Mouse (Mus musculus): ENCODE results near the gene Ank3.

Ank3 gene

DNA sequence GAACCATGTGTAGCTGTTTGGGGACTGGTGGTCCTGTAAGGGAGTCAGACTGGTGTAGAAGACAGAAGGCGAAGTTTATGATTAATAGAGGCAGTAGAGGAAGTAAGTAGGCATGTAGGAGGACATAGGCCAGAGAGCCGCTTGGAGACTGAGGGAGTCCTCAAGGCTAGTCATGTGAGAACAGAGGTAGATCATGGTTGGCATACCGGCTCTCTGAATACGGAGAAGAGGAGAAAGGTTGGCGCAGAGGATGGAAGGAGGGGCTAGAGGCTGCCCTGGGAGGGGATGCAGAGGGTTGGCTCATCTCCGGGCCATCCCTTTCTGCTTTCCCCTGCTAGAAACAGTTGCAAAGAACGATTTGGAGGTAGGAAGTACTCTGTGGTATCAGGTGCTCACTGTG, 328.2 kb downstream of the Ank3 start:
- no peak for DNase-seq

GRCm38 (mm10) chr10:69728876-69729275, 330.3 kb downstream of the Ank3 start:
- DNase-seq: no peak

DNA sequence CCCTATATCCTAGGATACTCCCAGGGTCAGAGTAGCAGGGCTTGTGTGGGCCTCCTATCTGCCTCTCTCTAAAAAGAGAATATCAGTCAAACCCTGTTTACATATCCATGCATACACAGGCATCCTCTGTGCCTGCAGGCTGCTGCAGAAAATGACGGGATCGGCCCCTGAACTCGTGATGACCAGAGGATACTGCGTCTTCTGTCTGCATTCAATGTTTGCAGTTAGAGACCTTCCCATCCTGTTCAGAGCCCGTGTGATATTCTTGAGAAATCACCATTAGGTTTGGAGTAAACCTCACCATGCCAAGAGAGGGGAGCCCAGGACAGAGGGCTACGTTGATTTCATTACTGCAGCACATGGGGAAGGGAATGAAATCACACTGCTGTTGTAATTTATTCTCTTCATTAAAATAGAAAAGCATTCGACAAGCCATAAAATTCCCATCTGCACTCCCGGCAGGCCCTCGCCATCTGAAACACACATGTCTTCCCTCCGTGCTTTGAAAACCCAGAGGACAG, 331.8 kb downstream of the Ank3 start:
- no peak for DNase-seq

GRCm38 (mm10) chr10:69731341-69731740, 332.8 kb downstream of the Ank3 start:
- DNase-seq: no peak

DNA sequence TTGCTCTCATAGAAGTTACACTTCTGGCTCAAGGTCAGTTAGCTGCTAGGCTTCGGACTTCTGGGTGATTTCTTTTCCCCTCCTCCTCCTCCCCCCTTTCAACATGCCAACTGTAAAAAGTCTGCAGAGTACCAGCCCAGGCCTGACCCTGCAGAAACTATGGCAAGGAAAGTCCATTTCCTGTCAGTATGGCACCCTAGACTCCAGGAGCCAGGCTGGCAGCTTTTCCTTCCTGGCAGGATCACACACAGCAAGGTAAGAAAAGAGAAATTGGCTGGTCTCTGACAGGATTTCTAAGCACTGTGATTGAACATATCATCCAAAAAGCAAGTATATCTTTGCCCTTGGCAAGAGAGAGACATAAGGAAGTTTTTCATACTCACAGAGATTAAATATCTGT, 333.3 kb downstream of the Ank3 start:
- DNase-seq: no peak

- DNase-seq: no peak
Observed at GRCm38 (mm10) chr10:69736241-69736640, 337.7 kb downstream of the Ank3 start.

DNA sequence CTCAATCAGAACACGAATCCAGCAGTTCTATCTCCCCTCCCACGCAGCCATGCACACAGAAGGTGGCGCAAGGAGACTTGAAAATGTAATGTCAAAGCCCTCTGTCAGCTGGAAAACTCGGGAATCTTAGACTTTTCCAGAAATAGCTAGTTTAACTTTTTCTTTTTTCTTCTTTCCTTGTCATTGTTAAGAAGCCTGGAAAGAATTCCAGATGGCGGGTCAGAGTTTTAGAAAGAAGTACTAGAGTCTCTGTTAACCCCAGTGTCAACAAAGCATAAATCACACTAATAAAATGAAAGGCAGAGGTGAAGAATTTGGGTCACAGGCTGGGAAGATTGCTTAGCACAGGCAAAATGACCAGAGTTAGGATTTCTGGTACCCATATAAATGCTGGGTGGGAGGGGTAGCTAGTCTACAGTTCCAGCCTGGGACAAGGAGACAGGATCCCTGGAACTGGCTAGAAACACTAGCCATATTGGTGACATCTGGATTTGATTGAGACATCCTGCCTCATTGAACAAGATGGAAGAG, 340.2 kb downstream of the Ank3 start:
- DNase-seq: no peak

DNA sequence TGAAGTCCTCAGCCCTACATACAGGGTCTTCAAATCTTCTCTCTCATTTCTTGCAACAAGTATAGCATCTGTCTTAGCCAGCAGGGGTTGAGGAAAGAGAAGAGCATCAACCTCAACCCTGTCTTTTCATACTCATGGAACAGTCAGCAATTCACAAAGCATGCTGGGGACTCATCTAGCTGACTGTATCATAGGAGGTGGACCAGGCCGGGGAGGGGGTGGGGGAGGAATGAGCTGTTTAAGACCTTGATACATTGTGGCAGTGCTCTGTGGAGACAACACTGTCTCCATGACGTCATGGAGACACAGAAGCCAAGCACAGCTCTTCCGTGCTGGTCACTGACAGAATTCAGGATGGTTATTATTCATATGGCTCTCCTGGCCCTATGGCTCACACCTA, 344.0 kb downstream of the Ank3 start:
- no peak for DNase-seq

DNA sequence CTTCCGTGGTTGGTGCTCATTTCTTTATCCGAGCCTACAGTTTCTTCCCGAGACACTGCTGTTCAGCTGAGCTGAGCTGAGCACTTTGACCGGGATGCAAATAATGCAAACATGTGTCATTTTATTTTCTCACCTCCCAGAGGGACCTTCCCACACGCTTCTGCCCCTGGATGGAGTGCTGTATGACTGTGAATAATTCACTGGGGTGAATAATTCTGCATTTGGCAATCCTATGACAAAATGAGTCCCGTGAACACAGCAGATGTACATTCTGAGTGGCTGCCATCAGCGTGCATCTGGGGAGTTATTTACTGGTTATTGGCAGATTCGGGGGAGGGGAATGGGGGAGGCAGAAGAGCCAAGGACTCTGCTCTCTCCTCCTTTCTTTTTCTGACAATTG, 345.6 kb downstream of the Ank3 start:
- no peak for DNase-seq

GRCm38 (mm10) chr10:69744871-69745270, 346.3 kb downstream of the Ank3 start:
- no peak for DNase-seq

DNA sequence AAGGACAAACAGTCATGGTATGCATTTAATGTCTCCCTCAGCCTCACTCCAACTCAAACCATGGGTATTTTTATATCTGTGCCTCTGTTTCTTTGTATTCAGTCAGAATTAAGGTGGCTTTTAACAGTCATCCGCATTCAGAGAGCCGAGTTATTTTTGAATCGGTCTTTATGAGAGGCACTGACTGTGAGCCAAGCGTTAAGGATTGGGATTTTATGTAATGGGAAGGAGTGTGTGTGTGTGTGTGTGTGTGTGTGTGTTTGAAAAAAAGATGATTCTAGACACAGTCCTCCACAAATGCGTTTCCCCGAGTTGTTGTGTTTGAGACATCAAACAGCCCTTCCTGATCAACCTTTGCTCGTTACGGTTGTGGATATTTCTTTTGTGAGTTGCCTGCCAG, 347.7 kb downstream of the Ank3 start:
- no peak for DNase-seq

DNA sequence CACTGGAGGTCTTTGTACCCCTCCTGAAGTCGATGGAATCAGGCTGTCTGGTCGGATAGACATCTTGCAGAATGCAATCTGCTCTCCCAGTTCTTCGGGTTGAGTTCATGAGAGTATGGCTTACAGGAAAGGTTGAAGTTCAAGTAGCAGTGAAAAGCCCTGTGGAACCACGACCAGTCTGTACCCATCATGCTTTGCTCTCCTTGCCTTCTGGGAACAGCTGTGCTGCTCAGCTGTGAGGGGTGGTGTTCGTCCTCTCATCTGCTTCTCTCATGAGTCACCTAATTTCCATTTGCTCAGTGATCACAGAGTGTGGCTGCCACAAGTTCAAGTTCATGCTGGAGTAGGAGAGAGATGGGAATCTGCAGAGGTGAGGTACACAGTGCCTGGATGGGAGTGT, 348.2 kb downstream of the Ank3 start:
- no peak for DNase-seq

- no peak for DNase-seq
Observed at GRCm38 (mm10) chr10:69751416-69751815, 352.8 kb downstream of the Ank3 start.

DNA sequence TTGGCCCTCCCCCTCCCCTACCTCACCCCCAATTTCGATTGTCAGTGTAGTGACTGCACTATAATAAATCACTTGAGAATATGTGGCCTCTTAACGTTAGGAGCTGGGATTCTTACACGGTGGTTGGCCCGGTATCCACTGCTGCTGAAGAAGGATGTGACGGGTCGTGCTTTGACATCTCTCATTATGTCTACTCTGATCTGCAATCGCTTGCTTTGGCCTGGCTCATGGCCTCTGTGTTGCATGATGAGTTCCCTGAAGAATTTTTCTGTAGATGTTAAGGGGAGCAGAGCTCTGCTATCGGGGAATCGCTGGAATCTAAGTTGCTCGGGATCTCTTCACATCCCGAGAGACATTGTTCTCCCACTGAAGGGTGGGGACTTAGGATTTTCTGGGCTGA, 354.9 kb downstream of the Ank3 start:
- DNase-seq: no peak

DNA sequence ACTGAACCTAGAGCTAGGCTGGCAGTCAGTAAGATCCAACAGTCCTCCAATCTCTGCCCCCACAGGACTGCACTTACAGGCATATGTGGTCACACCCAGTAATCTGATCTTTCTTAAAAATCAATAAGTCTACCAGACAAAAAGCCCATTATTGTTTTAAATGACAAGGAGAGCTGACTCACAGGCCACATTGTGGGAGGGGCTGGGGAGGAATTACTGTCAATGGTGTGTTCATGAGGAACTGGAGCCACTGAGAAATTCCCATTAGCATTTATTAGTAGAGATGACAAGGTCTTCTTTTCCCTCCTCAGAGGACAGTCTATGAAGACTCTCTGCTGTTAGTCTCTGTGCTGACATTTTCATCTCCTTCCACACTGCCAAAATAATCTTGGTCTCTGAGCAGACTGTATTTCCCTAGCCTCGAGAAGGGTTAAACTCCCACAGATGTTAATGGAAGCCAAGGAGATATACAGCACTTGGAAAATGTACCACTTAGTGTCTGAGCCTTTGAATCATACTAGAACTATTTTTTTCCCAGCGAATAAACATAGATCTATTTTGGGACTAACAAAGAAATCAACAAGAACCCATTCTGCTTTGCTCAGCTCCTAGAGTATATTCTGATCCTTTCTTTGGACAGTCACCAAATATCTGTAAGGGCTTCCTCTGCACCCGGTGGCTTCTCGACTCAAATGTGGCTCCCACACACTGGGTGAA, 358.5 kb downstream of the Ank3 start:
- DNase-seq: no peak

GRCm38 (mm10) chr10:69762977-69763376, 364.4 kb downstream of the Ank3 start:
- DNase-seq: no peak

GRCm38 (mm10) chr10:69764402-69764801, 365.8 kb downstream of the Ank3 start:
- no peak for DNase-seq

GRCm38 (mm10) chr10:69777065-69777645, 378.6 kb downstream of the Ank3 start:
- no peak for DNase-seq

DNA sequence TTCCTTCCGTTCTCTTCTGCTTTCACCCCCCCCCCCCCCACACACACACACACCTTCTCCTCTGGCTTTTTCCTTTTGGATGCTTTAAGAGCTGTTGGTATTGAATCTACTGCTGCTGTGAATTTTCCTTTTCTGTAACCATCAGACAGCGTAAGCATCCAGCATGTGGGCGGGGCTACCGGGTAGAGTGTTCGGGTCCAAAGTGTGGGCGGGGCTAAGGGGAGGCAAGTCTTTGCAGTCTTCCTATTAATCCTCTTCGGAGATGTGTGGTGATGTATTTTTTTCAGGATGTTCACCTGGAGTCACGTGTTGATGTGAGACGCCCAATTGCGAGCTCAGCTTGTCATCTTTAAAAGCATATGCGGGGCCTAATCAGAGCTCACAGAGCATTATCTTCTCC, 379.2 kb downstream of the Ank3 start:
- no peak for DNase-seq

DNA sequence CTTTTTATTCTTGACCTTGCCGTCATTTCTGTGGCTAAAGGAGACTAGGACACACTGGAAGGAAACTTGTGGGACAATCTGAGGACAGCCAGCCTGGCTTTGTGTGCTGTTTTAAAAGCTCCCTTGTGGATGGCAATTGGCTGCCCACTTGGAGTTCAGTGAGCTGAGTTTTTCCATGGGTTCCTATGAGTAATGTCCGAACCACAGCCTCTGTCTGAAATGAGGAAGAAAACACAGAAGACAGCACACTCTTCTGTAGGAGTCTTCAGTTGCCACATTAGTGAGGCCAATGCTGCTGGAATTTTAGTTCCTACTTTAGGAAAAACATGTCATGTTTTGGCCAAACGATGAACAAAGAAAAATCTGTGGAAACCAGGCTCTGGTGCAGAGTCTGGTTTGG, 380.7 kb downstream of the Ank3 start:
- no peak for DNase-seq

- DNase-seq: peak; percentile 49
Observed at GRCm38 (mm10) chr10:69781491-69781890, 382.9 kb downstream of the Ank3 start.

GRCm38 (mm10) chr10:69785235-69785634, 386.7 kb downstream of the Ank3 start:
- DNase-seq: no peak

DNA sequence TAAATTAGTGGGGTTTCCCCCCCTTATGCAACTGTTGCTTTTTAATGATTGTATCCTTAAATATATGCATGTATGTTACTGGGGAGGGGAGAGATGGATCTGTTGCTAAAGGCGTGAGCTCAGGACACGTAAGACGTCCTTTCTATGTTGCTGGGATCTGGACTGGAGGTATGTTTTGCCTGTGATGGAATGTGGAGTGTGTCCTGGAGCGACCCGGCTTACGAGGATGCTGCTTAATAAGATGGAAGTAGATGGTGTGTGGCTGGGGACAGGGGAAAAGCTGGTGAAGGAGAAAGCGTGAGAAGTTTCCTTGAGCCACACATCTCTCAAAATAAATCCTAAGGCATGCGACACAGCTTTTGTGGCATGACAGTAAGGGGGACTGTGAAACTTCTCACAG, 387.1 kb downstream of the Ank3 start:
- DNase-seq: no peak

GRCm38 (mm10) chr10:69786220-69786993, 387.8 kb downstream of the Ank3 start:
- no peak for DNase-seq

Measured in thymus, postnatal 4 days (tissue).